Mouse (Mus musculus) intestine, embryonic 14.5 days (tissue): ENCODE measurements around the gene Creg1. TPM values are rescaled to one million over a fixed set of nuclear protein-coding genes. Genes with fewer than 3 reads are reported as not detected.

Experiments used
- ATAC-seq: fragments of 200-750 bp; cut with Nextera tagmentation; replicated peaks from 2 replicates; pipeline ENCODE4 v1.8.0; 2017; ENCODE audit warnings: low read depth, moderate number of reproducible peaks, moderate TSS enrichment, moderate library complexity; ENCODE audit not compliant: low FRiP score, low TSS enrichment
- DNase-seq: peaks from one replicate; pipeline ENCODE4 v3.0.0-alpha.2; 2018; ENCODE audit warnings: low spot score
- H3K27ac ChIP-seq: fragments of 300-500 bp; sonication (generic); 2 replicates; pipeline ENCODE4 v1.5.1; 2014; ENCODE audit warnings: low read depth, mild to moderate bottlenecking, control low read depth
- H3K27me3 ChIP-seq: fragments of 300-500 bp; sonication (generic); replicated peaks from 2 replicates; pipeline ENCODE4 v1.6.1; 2014; ENCODE audit warnings: low read length, control low read depth; ENCODE audit not compliant: control insufficient read depth, insufficient read depth
- H3K36me3 ChIP-seq: fragments of 300-500 bp; sonication (generic); 2 replicates; pipeline ENCODE4 v1.6.1; 2014; ENCODE audit warnings: low read length, control low read depth; ENCODE audit not compliant: control insufficient read depth, insufficient read depth
- H3K4me1 ChIP-seq: fragments of 300-500 bp; sonication (generic); replicated peaks from 2 replicates; pipeline ENCODE4 v1.6.1; 2014; ENCODE audit warnings: low read length, control low read depth, mixed read lengths; ENCODE audit not compliant: control insufficient read depth, insufficient read depth
- H3K4me2 ChIP-seq: fragments of 300-500 bp; sonication (generic); 2 replicates; pipeline ENCODE4 v1.6.1; 2014; ENCODE audit warnings: low read length
- H3K4me3 ChIP-seq: fragments of 300-500 bp; sonication (generic); 2 replicates; pipeline ENCODE4 v1.5.1; 2014; ENCODE audit warnings: low read depth, low read length, control low read depth, mixed read lengths
- H3K9ac ChIP-seq: fragments of 300-500 bp; sonication (generic); 2 replicates; pipeline ENCODE4 v1.6.1; 2014; ENCODE audit warnings: mild to moderate bottlenecking, low read length
- H3K9me3 ChIP-seq: fragments of 300-500 bp; sonication (generic); 2 replicates; pipeline ENCODE4 v1.6.1; 2016; ENCODE audit warnings: low read length, control low read depth; ENCODE audit not compliant: control insufficient read depth
- WGBS: fragments of 180-500 bp; shearing (Covaris S2); extraction: QIAGEN DNeasy Blood & Tissue Kit; methylation state at CpG from one replicate; pipeline ENCODE4 v1.1.7; 2014; 5-methylcytosine and 5-hydroxymethylcytosine counted together
- polyA plus RNA-seq: library from polyadenylated mRNA; unstranded; fragments of >200 nt; fragmentation: Nextera tagmentation; extraction: Ambion mirVana; gene quantifications from 2 replicates; pipeline ENCODE4 v1.2.1, GENCODE M21; 2014

The Creg1 gene
- polyA plus RNA-seq, 1 experiment from 2014 or later = 81.2 TPM

GRCm38 (mm10) chr1:165819147-165819546 is 55.6 kb downstream of the Creg1 start:
- Histone ChIP-seq H3K27me3 (no peaks in the 10 kb centered on the region), H3K4me1 (peaks cover 11% of the 10 kb centered on the region), H3K9me3 (no peaks in the 10 kb centered on the region), H3K27ac (no peak overlapping the region), H3K4me2 (no peak overlapping the region), H3K4me3 (no peak overlapping the region), H3K9ac (no peak overlapping the region), H3K36me3 (no peaks in the 10 kb centered on the region)
- ATAC-seq = no peak
- DNase-seq = no peak
- 82% methylated on average over 4 of the region's 4 CpGs for WGBS

GRCm38 (mm10) chr1:165822031-165822430 is 58.5 kb downstream of the Creg1 start:
- WGBS = 84% methylated on average over 2 of the region's 2 CpGs
- no peak overlapping the region for H3K4me3 ChIP-seq
- DNase-seq = no peak
- no peak overlapping the region for H3K9ac ChIP-seq
- no peaks in the 10 kb centered on the region for H3K27me3 ChIP-seq
- no peak for ATAC-seq
- H3K4me1 ChIP-seq = peaks cover 3% of the 10 kb centered on the region; the same call in 1 of the 2 replicates
- H3K9me3 ChIP-seq = no peaks in the 10 kb centered on the region
- H3K27ac ChIP-seq = no peak overlapping the region
- H3K36me3 ChIP-seq = no peaks in the 10 kb centered on the region
- no peak overlapping the region for H3K4me2 ChIP-seq

Other genes starting within 250 kb of the Creg1 start
- gene Mpzl1, start 129.2 kb upstream of the Creg1 start, polyA plus RNA-seq = 172 and 187 TPM in 2 replicates
- 29.1 and 31.4 TPM in 2 replicates for gene Rcsd1, start 54.0 kb upstream of the Creg1 start, polyA plus RNA-seq
- 0.81 and 1.6 TPM in 2 replicates for gene Cd247, start 24.9 kb downstream of the Creg1 start, polyA plus RNA-seq
- 18.7 and 20.1 TPM in 2 replicates for gene Pou2f1, start 238.9 kb downstream of the Creg1 start, polyA plus RNA-seq